Mouse (Mus musculus): ENCODE measurements around the gene Txndc5. TPM values are rescaled to one million over a fixed set of nuclear protein-coding genes. Genes with fewer than 3 reads are reported as not detected.

Txndc5 gene
- polyA plus RNA-seq, 1 experiment from 2014 or later, result 207 TPM

DNA sequence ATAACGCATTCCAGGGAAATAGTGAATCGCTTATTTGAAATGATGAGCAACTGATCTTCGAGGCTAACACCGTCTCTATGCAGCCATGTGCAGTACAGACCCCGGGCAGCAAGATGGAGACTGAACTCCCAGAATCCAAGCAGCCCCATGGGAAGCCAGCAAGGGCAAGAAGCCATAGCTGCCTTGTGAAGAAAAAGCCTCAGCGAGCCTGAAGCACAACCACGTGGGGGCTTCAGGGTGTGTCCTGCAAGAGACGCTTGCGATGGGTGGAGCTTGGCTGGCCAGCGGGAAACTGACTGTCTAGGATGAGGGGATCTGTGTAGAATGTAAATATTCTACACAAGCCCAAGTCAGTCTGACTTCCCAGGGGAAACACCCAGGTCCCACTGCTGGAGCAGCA lies 16.6 kb downstream of the Txndc5 start:
- Histone ChIP-seq H3K9me3 (ENCODE audit: control insufficient read depth, low read length) (no peaks in the 10 kb centered on the region), H3K9ac (ENCODE audit: low read length) (no peak overlapping the region), H3K27ac (replicated peaks in 1 of 2; ENCODE audit: control insufficient read depth in 1 of 2, insufficient read depth in 1 of 2, low read depth in 2 of 2, low read length in 2 of 2) (no peak overlapping the region), H3K4me3 (ENCODE audit: control insufficient read depth in 1 of 2, insufficient read depth in 1 of 2, low read depth in 1 of 2, low read length in 2 of 2) (no peak overlapping the region), H3K4me1 (ENCODE audit: control insufficient read depth in 2 of 2, insufficient read depth in 2 of 2, low read length in 2 of 2) (no peaks in the 10 kb centered on the region), H3K27me3 (ENCODE audit: control insufficient read depth, insufficient read depth, low read length) (no peaks in the 10 kb centered on the region), H3K4me2 (ENCODE audit: low read length) (no peak overlapping the region), H3K36me3 (ENCODE audit: control insufficient read depth, insufficient read depth, low read length) (peaks cover 95% of the 10 kb centered on the region)
- no peak for ATAC-seq (ENCODE audit: insufficient number of reproducible peaks, insufficient read depth, low FRiP score, low read depth)
- WGBS, result 84% methylated on average over 10 of the region's 10 CpGs

DNA sequence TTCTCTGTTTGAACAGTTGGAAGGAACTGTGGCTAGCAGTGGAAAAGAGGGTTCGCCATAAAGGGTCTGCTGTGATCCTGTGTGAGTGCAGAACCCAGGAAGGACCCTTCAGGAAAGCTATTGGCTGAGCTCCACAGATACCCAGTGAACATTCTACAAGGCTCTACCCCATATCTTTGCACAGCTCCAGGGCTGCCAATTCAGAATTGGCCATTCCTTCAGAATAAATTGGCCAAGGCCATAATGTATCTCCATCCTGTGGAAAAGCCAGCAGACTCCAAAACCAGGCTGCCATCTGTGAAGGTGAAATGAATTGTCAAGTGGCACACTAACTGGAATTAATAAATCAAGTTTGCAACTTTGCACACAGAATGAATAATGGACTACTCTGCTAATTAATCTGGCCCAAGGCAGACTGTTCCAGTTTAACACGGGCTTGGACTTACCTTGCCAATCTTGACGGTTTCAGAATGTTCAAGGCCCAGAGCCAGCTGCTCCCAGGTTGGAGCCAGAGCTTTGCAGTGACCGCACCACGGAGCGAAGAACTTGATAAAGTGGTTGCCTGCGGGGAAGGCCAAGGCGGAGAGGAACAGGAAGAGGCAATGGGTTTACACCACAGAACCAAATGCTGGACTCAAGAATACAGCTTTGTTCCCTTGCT lies 18.8 kb downstream of the Txndc5 start:
- Histone ChIP-seq H3K4me1 (ENCODE audit: control insufficient read depth in 2 of 2, insufficient read depth in 2 of 2, low read length in 2 of 2) (peaks cover 0 to 6% of the 10 kb centered on the region in 2 experiments; a peak in 2 of 4 replicates), H3K27ac (replicated peaks in 1 of 2; ENCODE audit: control insufficient read depth in 1 of 2, insufficient read depth in 1 of 2, low read depth in 2 of 2, low read length in 2 of 2) (no peak overlapping the region), H3K27me3 (ENCODE audit: control insufficient read depth, insufficient read depth, low read length) (no peaks in the 10 kb centered on the region), H3K9ac (ENCODE audit: low read length) (no peak overlapping the region), H3K4me3 (ENCODE audit: control insufficient read depth in 1 of 2, insufficient read depth in 1 of 2, low read depth in 1 of 2, low read length in 2 of 2) (no peak overlapping the region), H3K9me3 (ENCODE audit: control insufficient read depth, low read length) (no peaks in the 10 kb centered on the region), H3K4me2 (ENCODE audit: low read length) (no peak overlapping the region), H3K36me3 (ENCODE audit: control insufficient read depth, insufficient read depth, low read length) (peaks cover 95% of the 10 kb centered on the region)
- 88% methylated on average over 8 of the region's 8 CpGs for WGBS
- ATAC-seq (ENCODE audit: insufficient number of reproducible peaks, insufficient read depth, low FRiP score, low read depth), result no peak; the same call in 1 of the 2 replicates

DNA sequence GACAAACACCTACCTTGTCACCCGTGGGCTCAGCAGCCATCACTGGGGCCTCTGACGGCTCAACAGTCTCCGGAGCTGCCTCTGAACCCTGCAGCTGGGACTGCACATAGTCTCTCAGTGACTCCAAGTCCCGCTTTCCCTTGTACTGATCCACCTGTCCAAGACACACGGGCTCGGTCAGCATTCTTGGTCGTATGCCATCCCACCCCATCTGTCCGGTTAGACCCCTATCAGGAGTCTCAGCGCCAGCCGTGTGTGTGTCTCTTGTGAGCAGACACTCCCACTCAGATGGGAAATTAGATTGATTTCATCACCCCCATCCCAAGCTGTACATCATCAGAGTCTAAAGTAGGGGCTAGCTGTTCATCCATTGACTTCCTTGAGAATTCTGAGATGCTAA lies 21.7 kb downstream of the Txndc5 start:
- Histone ChIP-seq H3K4me1 (ENCODE audit: control insufficient read depth in 2 of 2, insufficient read depth in 2 of 2, low read length in 2 of 2) (peaks cover 2 to 14% of the 10 kb centered on the region in 2 experiments; a peak in 3 of 4 replicates), H3K27me3 (ENCODE audit: control insufficient read depth, insufficient read depth, low read length) (no peaks in the 10 kb centered on the region), H3K4me3 (ENCODE audit: control insufficient read depth in 1 of 2, insufficient read depth in 1 of 2, low read depth in 1 of 2, low read length in 2 of 2) (no peak overlapping the region), H3K4me2 (ENCODE audit: low read length) (no peak overlapping the region), H3K9ac (ENCODE audit: low read length) (no peak overlapping the region), H3K27ac (replicated peaks in 1 of 2; ENCODE audit: control insufficient read depth in 1 of 2, insufficient read depth in 1 of 2, low read depth in 2 of 2, low read length in 2 of 2) (no peak overlapping the region), H3K36me3 (ENCODE audit: control insufficient read depth, insufficient read depth, low read length) (peaks cover 95% of the 10 kb centered on the region), H3K9me3 (ENCODE audit: control insufficient read depth, low read length) (no peaks in the 10 kb centered on the region)
- no peak for ATAC-seq (ENCODE audit: insufficient number of reproducible peaks, insufficient read depth, low FRiP score, low read depth)
- 87% methylated on average over 10 of the region's 10 CpGs for WGBS

DNA sequence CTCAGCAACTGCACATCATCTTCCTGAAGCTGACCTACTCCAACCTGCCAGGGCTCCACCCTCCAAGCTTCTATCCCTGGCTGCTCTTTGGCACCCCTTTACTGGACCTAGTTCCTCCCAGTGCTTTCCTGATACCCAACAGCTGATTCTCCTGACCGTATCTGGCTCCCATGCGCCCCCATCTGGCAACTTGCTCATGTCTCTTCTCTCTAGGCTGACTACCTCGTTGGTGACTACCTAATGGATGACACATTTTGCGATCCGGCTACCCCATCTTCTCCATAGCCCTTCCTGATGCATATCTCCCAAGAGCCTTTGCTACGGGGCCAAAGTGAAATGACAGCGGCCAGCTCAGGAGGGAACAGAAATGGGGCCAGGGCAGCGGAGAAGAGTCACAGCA lies 22.3 kb downstream of the Txndc5 start:
- Histone ChIP-seq H3K27ac (replicated peaks in 1 of 2; ENCODE audit: control insufficient read depth in 1 of 2, insufficient read depth in 1 of 2, low read depth in 2 of 2, low read length in 2 of 2) (no peak overlapping the region), H3K9ac (ENCODE audit: low read length) (no peak overlapping the region), H3K4me1 (ENCODE audit: control insufficient read depth in 2 of 2, insufficient read depth in 2 of 2, low read length in 2 of 2) (peaks cover 2 to 14% of the 10 kb centered on the region in 2 experiments; a peak in 3 of 4 replicates), H3K4me3 (ENCODE audit: control insufficient read depth in 1 of 2, insufficient read depth in 1 of 2, low read depth in 1 of 2, low read length in 2 of 2) (no peak overlapping the region), H3K27me3 (ENCODE audit: control insufficient read depth, insufficient read depth, low read length) (no peaks in the 10 kb centered on the region), H3K36me3 (ENCODE audit: control insufficient read depth, insufficient read depth, low read length) (peaks cover 95% of the 10 kb centered on the region), H3K4me2 (ENCODE audit: low read length) (no peak overlapping the region), H3K9me3 (ENCODE audit: control insufficient read depth, low read length) (no peaks in the 10 kb centered on the region)
- 81% methylated on average over 8 of the region's 8 CpGs for WGBS
- ATAC-seq (ENCODE audit: insufficient number of reproducible peaks, insufficient read depth, low FRiP score, low read depth), result no peak

DNA sequence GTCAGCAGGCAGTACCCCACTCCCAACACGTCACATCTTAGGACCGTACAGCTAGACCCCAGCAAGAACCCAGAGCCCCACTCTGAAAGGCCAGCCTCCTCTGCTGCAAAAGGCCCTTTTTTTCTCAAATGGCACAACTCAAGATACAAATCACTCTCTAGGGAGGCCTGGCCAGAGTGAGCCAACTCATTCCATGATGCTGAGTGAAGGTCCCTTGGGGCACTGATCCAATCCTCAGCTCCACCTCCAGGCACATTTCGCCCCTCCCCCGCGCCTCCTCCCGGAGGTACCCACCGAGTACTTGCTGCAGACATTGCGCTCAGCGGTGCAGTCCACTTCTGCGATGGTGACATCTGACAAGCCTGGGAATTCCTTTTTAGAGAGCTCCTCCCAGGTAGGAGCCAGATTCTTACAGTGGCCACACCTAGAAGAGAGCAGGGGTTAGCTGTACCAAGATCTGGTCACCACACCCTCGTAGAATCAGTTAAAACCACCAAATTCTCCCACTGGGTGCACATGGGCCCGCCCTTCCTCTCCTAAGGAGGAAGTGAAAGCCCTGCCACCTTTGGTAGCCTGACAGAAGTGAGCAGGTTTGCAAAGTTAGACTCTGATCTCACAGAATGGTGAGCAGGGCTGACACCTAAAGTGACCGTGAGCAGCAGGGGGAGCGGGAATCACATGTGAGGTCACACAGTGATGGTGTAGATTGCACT lies 25.3 kb downstream of the Txndc5 start:
- Histone ChIP-seq H3K4me2 (ENCODE audit: low read length) (no peak overlapping the region), H3K9ac (ENCODE audit: low read length) (no peak overlapping the region), H3K4me1 (ENCODE audit: control insufficient read depth in 2 of 2, insufficient read depth in 2 of 2, low read length in 2 of 2) (peaks cover 2 to 14% of the 10 kb centered on the region in 2 experiments; a peak in 3 of 4 replicates), H3K4me3 (ENCODE audit: control insufficient read depth in 1 of 2, insufficient read depth in 1 of 2, low read depth in 1 of 2, low read length in 2 of 2) (no peak overlapping the region), H3K27me3 (ENCODE audit: control insufficient read depth, insufficient read depth, low read length) (no peaks in the 10 kb centered on the region), H3K36me3 (ENCODE audit: control insufficient read depth, insufficient read depth, low read length) (peaks cover 87% of the 10 kb centered on the region), H3K9me3 (ENCODE audit: control insufficient read depth, low read length) (no peaks in the 10 kb centered on the region), H3K27ac (replicated peaks in 1 of 2; ENCODE audit: control insufficient read depth in 1 of 2, insufficient read depth in 1 of 2, low read depth in 2 of 2, low read length in 2 of 2) (no peak overlapping the region)
- 59% methylated on average over 14 of the region's 14 CpGs for WGBS
- no peak for ATAC-seq (ENCODE audit: insufficient number of reproducible peaks, insufficient read depth, low FRiP score, low read depth)

DNA sequence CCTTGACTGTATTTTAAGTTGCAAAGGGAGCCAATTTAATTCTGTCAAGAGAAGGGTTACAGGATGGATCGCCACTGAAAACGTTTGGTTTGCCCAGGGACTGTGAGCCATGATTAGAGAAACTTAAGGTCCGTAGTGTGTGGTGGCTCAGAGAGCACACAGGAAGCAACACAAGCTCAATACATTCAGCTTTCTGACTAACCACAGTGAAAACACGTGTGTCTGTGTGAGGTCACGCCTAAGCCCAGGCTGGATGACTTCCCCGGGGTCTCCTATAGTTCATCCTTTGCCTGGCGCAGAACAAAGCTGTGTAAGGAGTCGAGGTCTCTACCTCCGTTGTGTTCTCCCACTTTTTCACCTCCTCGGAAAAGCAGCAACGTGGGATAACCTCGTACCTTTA lies 27.3 kb downstream of the Txndc5 start:
- 87% methylated on average over 12 of the region's 12 CpGs for WGBS

DNA sequence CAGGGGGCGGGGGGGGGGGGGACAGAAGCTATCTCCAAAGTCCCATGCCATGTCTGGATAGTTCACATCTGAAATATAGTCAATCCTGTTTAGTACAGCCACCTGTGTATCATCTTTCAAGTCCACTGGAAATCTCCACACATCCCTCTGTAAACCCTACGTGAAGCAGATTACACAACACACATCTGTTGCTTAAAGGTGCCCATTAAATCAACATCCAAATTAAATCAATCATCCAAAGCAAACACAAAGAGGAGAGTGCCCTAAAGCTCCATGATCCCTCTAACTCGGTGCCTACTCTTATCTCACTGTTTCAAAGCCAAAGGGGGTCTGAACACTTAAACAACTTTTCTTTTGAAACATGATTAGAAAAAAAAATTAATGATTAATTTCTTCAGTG lies 31.9 kb downstream of the Txndc5 start:
- H3K4me2 ChIP-seq (ENCODE audit: low read length), result no peak overlapping the region
- peaks cover 21% of the 10 kb centered on the region for H3K36me3 ChIP-seq (ENCODE audit: control insufficient read depth, insufficient read depth, low read length)
- 63% methylated on average over 3 of the region's 3 CpGs for WGBS
- no peaks in the 10 kb centered on the region for H3K27me3 ChIP-seq (ENCODE audit: control insufficient read depth, insufficient read depth, low read length)
- H3K9ac ChIP-seq (ENCODE audit: low read length), result no peak overlapping the region
- H3K4me1 ChIP-seq (ENCODE audit: control insufficient read depth in 2 of 2, insufficient read depth in 2 of 2, low read length in 2 of 2), result no peaks in the 10 kb centered on the region
- 0 out of 2 replicates have a peak, but pooled peaks cover 4% of the 10 kb centered on the region for H3K9me3 ChIP-seq (ENCODE audit: control insufficient read depth, low read length)
- no peak for ATAC-seq (ENCODE audit: insufficient number of reproducible peaks, insufficient read depth, low FRiP score, low read depth)
- no peak overlapping the region for H3K4me3 ChIP-seq (ENCODE audit: control insufficient read depth in 1 of 2, insufficient read depth in 1 of 2, low read depth in 1 of 2, low read length in 2 of 2)
- H3K27ac ChIP-seq (replicated peaks in 1 of 2; ENCODE audit: control insufficient read depth in 1 of 2, insufficient read depth in 1 of 2, low read depth in 2 of 2, low read length in 2 of 2), result no peak overlapping the region

More for the DNA sequence above, 27.3 kb downstream of the Txndc5 start:
- ATAC-seq (ENCODE audit: insufficient number of reproducible peaks, insufficient read depth, low FRiP score, low read depth), result no peak
- Histone ChIP-seq H3K36me3 (ENCODE audit: control insufficient read depth, insufficient read depth, low read length) (peaks cover 67% of the 10 kb centered on the region), H3K9ac (ENCODE audit: low read length) (no peak overlapping the region), H3K4me1 (ENCODE audit: control insufficient read depth in 2 of 2, insufficient read depth in 2 of 2, low read length in 2 of 2) (peaks cover 2 to 14% of the 10 kb centered on the region in 2 experiments; a peak in 3 of 4 replicates), H3K9me3 (ENCODE audit: control insufficient read depth, low read length) (no peaks in the 10 kb centered on the region), H3K27ac (replicated peaks in 1 of 2; ENCODE audit: control insufficient read depth in 1 of 2, insufficient read depth in 1 of 2, low read depth in 2 of 2, low read length in 2 of 2) (no peak overlapping the region), H3K4me2 (ENCODE audit: low read length) (no peak overlapping the region), H3K27me3 (ENCODE audit: control insufficient read depth, insufficient read depth, low read length) (no peaks in the 10 kb centered on the region), H3K4me3 (ENCODE audit: control insufficient read depth in 1 of 2, insufficient read depth in 1 of 2, low read depth in 1 of 2, low read length in 2 of 2) (no peak overlapping the region)

All from heart, embryonic 14.5 days (tissue).